Mouse (Mus musculus): Measurements from ENCODE around the gene Tasp1. TPM values are rescaled to one million over a fixed set of nuclear protein-coding genes. Genes with fewer than 3 reads are reported as not detected.
"Not testable (repeated sequence)": the region's sequence is repeated elsewhere in the genome, so short reads cannot be mapped to it uniquely, and the experiment has no call there.

Gene Tasp1
- total RNA-seq, 1 experiment from 2014 or later, result 14.3 TPM

DNA sequence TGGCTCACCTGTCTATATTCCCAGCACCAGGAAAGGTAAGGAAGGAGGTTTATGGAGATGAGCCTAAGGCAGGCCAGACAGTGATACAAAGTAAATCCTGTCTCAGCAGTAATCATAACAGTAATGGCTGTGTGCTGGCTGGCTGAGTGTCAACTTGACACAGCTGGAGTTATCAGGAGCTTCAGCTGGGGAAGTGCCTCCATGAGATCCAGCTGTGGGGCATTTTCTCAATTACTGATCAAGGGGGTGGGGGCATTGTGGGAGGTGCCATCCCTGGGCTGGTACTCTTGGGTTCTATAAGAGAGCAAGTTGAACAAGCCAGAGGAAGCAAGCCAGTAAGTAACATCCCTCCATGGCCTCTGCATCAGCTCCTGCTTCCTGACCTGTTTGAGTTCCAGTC lies 145.2 kb downstream of the Tasp1 start:
- not testable (repeated sequence) for ATAC-seq (ENCODE audit: extremely low read depth, insufficient number of reproducible peaks, low FRiP score, poor library complexity, severe bottlenecking)

DNA sequence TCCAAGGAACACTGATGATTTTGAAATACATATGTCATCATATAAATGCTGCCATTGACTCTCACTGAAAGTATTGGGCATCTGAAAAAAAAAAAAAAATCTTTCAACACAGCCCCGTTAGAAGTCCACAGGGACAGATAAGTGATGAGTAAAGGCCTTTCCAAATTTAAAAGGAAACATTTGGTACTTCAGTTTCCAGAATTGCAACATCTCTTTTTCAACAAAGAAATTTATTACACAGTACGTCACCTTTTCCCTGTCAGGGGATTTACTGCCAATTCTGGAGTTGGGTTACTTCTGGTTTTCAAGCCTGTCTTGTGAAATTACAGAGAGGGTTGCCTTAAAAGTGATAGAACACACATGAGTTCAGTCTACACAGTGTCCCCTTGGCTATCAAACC lies 146.8 kb downstream of the Tasp1 start:
- ATAC-seq (ENCODE audit: extremely low read depth, insufficient number of reproducible peaks, low FRiP score, poor library complexity, severe bottlenecking), result no peak

DNA sequence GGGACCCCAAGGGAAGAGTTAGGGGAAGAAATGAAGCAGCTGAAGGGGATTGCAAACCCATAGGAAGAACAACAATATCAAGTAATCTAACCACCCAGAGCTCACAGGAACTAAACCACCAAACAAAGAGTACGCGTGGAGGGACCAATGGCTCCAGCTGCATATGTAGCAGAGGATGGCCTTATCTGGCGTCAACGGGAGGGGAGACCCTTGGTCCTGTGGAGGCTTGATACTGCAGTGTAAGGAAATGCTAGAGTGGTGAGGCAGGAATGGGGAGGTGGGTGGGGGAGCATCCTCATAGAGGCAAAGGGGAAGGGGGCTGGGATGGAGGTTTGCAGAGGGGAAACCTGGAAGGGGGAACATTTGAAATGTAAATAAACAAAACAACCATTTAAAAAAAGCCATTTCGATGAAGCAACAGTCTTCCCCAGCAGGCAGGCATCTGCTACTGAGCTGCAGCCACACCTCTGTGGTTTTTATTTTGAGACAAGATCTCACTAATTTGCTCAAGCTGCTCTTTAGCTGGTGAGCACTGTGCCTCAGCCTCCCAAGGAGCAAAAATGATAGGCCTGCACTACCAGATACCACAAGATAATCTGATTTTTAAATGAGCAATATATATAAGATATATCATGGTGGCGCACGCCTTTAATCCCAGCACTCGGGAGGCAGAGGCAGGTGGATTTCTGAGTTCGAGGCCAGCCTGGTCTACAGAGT lies 160.0 kb downstream of the Tasp1 start:
- no peak for ATAC-seq (ENCODE audit: extremely low read depth, insufficient number of reproducible peaks, low FRiP score, poor library complexity, severe bottlenecking)

DNA sequence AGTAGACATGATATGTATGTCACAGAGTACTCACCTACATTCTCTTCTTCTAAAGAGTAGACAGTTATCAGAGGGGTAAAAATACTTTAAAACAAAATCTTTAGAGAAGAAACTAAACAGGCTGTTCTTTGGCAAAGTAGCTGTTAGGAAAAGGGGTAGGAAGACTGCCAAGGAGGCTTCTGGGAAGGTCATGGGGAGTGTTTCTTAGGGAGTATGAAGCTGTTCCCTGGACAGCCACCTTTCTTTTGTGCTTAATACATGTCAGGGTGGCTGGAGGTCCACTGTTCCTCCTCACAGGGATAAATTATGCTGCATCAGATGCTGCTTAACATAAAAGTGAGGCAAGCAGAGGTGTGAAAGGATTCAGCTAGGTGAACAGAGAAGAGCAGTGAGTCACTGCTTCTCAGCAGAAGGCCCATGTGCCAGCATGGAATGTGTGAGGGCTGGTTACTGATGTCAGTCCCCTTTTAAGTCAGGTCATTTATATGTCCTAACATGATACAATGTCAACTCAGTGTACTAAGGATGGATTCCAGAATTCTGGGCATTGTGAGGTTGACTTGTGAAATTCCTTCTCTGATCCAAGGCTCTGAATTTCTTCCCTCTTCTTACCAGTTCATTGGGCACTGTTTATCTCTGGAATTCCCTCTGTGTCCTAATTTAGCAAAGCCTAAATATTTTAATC lies 175.1 kb downstream of the Tasp1 start:
- ATAC-seq (ENCODE audit: extremely low read depth, insufficient number of reproducible peaks, low FRiP score, poor library complexity, severe bottlenecking), result no peak

DNA sequence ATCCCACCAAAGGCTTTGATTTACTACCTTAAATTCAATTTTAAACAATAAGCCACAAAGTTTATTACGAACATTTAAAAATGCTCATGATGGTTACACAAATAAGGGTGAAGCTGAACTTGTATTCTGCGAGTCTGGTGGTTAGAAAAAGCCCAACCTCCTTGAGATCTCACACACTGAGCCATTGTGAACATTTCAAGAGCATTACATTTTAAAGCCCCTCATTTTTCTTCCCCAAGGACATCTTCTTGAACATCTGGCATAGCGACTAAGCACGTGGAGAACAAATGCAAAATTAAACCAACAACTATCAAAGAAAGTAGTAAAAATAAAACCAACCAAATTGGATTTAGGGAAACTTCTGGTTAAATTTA lies 182.4 kb downstream of the Tasp1 start:
- no peak for ATAC-seq (ENCODE audit: extremely low read depth, insufficient number of reproducible peaks, low FRiP score, poor library complexity, severe bottlenecking)

DNA sequence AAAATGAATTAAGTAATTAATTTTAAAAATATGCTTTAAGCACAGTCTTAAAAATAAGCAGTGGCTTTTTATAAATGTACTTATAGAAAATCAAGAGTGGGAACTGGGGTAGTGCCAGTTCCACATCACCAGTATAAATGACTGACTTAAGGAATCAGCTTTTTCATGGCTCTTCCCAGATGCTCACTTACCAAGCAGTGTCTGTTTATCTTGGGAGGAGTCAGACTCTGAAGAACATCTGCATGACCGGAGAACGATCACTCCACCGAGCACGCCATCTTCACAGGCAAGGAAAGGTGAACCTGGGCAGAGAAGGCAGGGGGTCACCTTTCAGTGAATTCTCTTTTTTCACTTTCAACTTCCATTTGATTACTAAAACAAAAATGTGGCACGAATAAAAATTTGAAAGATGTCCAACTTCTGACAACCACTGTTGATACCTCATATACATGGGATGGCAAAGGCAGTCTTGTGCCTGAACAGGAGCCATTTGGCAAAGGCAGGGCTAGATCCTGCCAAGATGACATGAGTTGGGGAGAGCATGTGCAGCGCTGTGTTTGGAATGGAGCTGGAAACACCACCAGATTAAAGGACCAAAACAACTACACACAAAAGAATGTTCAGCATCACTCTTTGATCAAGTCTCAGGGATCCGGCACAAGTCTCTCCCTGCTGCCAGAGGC lies 182.9 kb downstream of the Tasp1 start:
- no peak for ATAC-seq (ENCODE audit: extremely low read depth, insufficient number of reproducible peaks, low FRiP score, poor library complexity, severe bottlenecking)

- no peak for ATAC-seq (ENCODE audit: extremely low read depth, insufficient number of reproducible peaks, low FRiP score, poor library complexity, severe bottlenecking)
Observed at GRCm38 (mm10) chr2:139878052-139878621, 188.5 kb downstream of the Tasp1 start.

- no peak for ATAC-seq (ENCODE audit: extremely low read depth, insufficient number of reproducible peaks, low FRiP score, poor library complexity, severe bottlenecking)
Observed at GRCm38 (mm10) chr2:139875876-139876275, 190.7 kb downstream of the Tasp1 start.

GRCm38 (mm10) chr2:139874173-139874572 lies 192.4 kb downstream of the Tasp1 start:
- ATAC-seq (ENCODE audit: extremely low read depth, insufficient number of reproducible peaks, low FRiP score, poor library complexity, severe bottlenecking), result no peak

GRCm38 (mm10) chr2:139873762-139874161 lies 192.8 kb downstream of the Tasp1 start:
- ATAC-seq (ENCODE audit: extremely low read depth, insufficient number of reproducible peaks, low FRiP score, poor library complexity, severe bottlenecking), result no peak

GRCm38 (mm10) chr2:139869071-139869470 lies 197.5 kb downstream of the Tasp1 start:
- not testable (repeated sequence) for ATAC-seq (ENCODE audit: extremely low read depth, insufficient number of reproducible peaks, low FRiP score, poor library complexity, severe bottlenecking)

DNA sequence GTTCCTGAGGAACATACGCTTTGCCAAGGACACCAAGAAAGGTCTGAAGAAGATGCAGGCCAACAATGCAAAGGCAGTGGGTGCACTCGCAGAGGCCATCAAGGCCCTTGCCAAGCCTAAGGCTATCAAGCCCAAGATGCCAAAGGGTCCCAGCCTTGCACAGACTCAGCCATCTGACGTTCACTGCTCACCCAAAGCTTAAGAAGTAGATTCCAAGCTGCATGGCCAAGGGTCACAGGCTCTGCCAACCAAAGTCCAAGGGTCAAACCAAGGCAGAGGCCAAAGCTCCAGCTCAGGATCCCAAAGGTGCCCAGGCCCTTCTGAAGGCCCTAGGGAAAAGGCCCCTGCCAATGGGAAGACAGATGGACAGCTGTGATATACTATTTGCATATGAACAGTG lies 203.2 kb downstream of the Tasp1 start:
- not testable (repeated sequence) for ATAC-seq (ENCODE audit: extremely low read depth, insufficient number of reproducible peaks, low FRiP score, poor library complexity, severe bottlenecking)

DNA sequence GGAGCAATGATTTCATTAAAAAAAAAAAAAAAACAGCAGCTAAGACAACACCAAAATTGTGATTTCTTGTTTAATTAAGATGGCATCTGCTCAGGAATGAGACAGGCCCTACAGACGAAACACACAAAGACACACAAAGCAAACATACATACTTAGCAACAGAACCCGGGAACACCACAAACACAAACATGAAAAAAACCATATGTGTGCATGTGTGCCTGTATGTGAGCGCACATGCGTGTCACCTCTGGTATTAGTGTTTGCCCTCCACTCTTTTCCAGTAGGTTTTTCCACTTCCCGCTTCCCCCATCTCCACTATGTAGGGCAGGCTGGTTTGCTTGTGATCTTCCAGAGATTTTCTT lies 206.5 kb downstream of the Tasp1 start:
- ATAC-seq (ENCODE audit: extremely low read depth, insufficient number of reproducible peaks, low FRiP score, poor library complexity, severe bottlenecking), result no peak

DNA sequence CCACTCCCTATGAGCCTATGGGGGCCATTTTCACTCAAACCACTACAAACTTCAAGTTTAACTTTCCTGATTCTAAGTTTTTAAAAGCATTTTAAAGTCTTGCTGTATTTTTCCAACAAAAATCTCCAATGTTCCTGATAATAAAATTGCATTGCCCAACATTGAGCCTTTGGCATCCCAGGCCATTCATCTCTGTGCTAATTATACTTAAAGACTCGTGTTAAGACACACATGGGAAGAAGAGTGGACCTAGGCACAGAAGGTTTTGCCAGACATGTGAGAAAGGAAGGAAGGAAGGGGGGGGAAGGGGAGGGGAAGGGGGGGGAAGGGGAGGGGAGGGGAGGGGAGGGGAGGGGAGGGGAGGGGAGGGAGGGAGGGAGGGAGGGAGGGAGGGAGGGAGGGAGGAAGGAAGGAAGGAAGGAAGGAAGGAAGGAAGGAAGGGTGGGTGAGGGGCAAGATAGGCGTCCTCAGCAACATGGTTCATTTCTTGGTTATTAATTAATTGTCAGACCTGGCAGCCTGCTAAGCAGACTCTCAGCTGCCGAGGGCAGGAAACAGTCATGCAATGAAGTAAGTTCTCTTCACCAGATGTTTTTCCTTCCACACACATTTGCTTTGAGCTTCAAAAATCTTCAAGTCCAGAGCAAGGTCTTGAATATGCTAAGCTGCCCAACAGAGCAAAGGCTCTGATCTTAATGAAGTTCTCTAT lies 207.0 kb downstream of the Tasp1 start:
- ATAC-seq (ENCODE audit: extremely low read depth, insufficient number of reproducible peaks, low FRiP score, poor library complexity, severe bottlenecking), result no peak

GRCm38 (mm10) chr2:139849621-139850020 lies 217.0 kb downstream of the Tasp1 start:
- ATAC-seq (ENCODE audit: extremely low read depth, insufficient number of reproducible peaks, low FRiP score, poor library complexity, severe bottlenecking), result no peak

DNA sequence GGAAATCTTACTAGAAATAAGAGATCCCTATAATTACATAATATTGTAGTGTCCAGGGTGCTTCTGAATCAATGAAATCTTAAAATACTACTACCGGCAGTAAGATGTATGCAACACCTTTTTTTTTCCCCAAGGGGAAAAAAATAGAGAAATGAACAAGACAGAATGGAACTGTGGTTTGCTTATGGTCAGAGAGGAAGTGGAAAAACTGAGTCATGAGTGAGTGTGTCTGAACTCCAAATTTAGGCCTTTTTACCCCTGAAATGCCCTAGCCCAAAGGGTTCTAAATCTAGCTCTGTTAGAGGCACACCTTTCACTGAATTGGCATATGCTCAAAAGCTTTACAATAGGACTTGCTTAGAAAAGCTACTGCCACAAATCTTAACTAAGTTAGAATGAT lies 225.2 kb downstream of the Tasp1 start:
- ATAC-seq (ENCODE audit: extremely low read depth, insufficient number of reproducible peaks, low FRiP score, poor library complexity, severe bottlenecking), result no peak

GRCm38 (mm10) chr2:139840941-139841340 lies 225.7 kb downstream of the Tasp1 start:
- ATAC-seq (ENCODE audit: extremely low read depth, insufficient number of reproducible peaks, low FRiP score, poor library complexity, severe bottlenecking), result no peak

GRCm38 (mm10) chr2:139821589-139822378 lies 244.8 kb downstream of the Tasp1 start:
- no peak for ATAC-seq (ENCODE audit: extremely low read depth, insufficient number of reproducible peaks, low FRiP score, poor library complexity, severe bottlenecking)

DNA sequence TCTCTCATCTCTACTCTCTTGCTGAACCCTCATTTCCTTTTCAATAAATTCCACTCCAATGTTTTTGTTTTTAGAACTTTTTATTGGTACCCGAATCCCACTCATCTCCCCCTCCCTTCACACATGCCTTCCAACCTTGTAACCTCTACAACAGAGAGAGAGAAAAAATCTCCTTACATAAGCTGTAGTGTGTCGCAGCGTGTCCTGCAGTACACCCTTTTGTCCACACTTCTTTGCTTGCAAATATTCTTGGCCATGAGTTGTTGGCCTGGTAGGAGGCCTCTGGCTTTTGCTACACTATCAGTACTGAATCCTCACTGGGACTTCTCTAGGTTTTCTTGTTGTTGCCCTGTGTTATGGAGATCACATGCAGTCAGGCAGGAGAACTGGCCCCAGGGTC lies 249.3 kb downstream of the Tasp1 start:
- ATAC-seq (ENCODE audit: extremely low read depth, insufficient number of reproducible peaks, low FRiP score, poor library complexity, severe bottlenecking), result no peak

Data from neutrophil, adult 5-6 weeks (primary cell).